Mouse (Mus musculus) large intestine, adult 2 months (tissue): ENCODE measurements around the gene Uba1y. TPM values are rescaled to one million over a fixed set of nuclear protein-coding genes. Genes with fewer than 3 reads are reported as not detected.
"Not testable (repeated sequence)": the region's sequence is repeated elsewhere in the genome, so short reads cannot be mapped to it uniquely, and the experiment has no call there.

Source experiments
- DNase-seq: peaks from one replicate; pipeline ENCODE4 v3.0.0-alpha.2; 2012; ENCODE audit warnings: low read depth, low spot score
- WGBS: fragments of 180-500 bp; shearing (Covaris S2); methylation state at CpG from one replicate; pipeline ENCODE4 v1.1.7; 2018; 5-methylcytosine and 5-hydroxymethylcytosine counted together
- polyA plus RNA-seq: library from polyadenylated mRNA; depleted of rRNA; stranded (reverse); fragments of >200 nt; gene quantifications from 2 replicates; pipeline ENCODE4 v1.2.3, GENCODE M21; 2012; rRNA removed

Gene Uba1y
- polyA plus RNA-seq: 0.21 TPM in 1 of 2 replicates, not detected in the other

DNA sequence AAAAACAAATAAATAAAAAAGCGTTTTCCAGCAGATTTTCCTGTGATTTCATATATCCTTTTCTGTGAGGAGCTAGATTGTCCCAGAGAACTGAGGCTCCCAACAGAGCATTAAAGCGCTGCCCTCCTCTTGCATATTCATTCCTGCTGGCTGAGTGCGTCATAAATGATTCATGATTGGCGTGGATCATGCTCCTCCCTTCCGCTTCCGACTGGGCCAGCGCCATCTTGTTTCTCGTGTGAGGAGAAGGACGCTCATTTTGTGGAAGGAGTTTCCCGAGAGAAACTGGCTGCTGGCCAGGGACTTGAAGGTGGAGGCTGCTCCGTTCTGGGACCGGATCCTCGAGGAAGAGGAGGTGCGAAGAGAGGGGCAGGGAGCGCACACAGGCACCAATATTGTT is at the start of gene Uba1y:
Gene Uba1y (plus strand): TSS at position 254 of the 400 bp plus-strand sequence.
- WGBS: 87% methylated on average over 14 of the region's 15 CpGs
- DNase-seq: no peak

DNA sequence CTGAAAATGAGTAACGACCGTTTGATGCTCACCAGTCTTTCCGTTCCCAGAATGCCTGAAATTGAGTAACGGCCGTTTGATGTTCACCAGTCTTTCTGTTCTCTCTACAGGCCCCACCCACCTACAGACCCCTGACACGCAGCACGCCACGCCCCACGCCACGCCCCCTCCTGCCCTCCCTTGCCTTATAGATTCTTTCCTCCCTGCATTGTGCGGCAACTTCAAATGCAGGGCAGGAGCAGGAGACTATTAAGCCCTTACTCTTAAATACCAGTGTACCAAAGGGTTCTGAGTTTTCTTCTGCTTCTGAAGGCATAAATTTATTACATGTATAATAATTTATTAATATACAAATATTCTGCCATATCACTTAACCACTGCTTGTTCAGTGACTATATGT is 21.1 kb upstream of the Uba1y start, which contains the start of gene Zfy1:
Gene Zfy1 (minus strand): TSS at position 101 of the 400 bp plus-strand sequence.
- not testable (repeated sequence) for DNase-seq
- no CpG with 5 or more reads among the region's 11 CpGs for WGBS

DNA sequence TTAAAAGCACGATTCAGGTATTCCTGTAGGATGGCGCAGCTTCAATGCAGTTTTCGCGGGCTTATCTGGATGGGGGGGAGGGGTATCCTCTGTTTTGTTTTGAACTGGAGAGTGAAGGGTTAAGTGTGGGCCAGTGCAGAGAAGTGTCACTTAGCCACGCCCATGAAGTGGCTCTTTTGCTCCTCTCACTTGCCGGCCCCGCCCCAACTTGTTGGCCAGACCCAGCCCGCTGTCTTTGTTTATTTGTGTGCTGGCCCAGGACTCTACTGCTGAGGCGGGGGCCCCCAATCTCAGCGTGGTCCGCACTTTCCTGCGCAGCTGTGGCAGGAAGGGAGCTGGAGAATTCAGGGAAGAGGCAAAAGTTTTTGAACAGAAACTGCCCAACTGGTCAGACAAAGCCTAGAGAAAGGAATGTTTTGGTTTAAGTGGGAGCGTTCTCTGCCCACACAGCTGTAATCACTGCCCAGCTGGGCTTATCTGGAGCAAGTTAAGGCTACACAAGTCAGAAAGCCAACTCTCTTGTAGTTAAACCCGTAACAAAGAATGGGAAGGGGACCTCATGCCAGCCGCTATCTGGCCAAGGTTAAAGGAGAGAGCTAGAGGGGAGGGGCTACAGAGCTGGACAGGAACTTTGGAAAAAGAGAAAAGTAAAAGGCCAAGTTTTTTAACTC is 9.3 kb upstream of the Uba1y start:
- DNase-seq: no peak
- WGBS: 2% methylated on average over 15 of the region's 15 CpGs

- no peak for DNase-seq
Observed at GRCm38 (mm10) chrY:872404-872803, 54.0 kb downstream of the Uba1y start.

- WGBS: 42% methylated on average over 16 of the region's 18 CpGs
- no peak for DNase-seq
Observed at GRCm38 (mm10) chrY:872855-873549, 54.6 kb downstream of the Uba1y start.

Other genes starting within 250 kb of the Uba1y start
- not detected in 2 replicates for gene Zfy1, start 21.2 kb upstream of the Uba1y start, polyA plus RNA-seq
- gene Kdm5d, start 79.1 kb downstream of the Uba1y start, polyA plus RNA-seq: 8.4 TPM in 1 of 2 replicates, not detected in the other
- 11.6 TPM in 1 of 2 replicates, not detected in the other for gene Eif2s3y, start 191.9 kb downstream of the Uba1y start, polyA plus RNA-seq